Mouse (Mus musculus) intestine, postnatal 0 days (tissue): Measurements from ENCODE around the gene Scfd2. TPM values are rescaled to one million over a fixed set of nuclear protein-coding genes. Genes with fewer than 3 reads are reported as not detected.

Experiments
- ATAC-seq: fragments of 200-750 bp; cut with Nextera tagmentation; 2 replicates; pipeline ENCODE4 v1.8.0; 2017; ENCODE audit warnings: mild to moderate bottlenecking, moderate TSS enrichment, moderate library complexity
- H3K27ac ChIP-seq: fragments of 300-500 bp; sonication (generic); 2 replicates; pipeline ENCODE4 v1.5.1; 2014; ENCODE audit warnings: mild to moderate bottlenecking, low read depth, low read length, moderate library complexity
- H3K27me3 ChIP-seq: fragments of 300-500 bp; sonication (generic); replicated peaks from 2 replicates; pipeline ENCODE4 v1.6.1; 2014; ENCODE audit warnings: low read length, mixed read lengths; ENCODE audit not compliant: control insufficient read depth, insufficient read depth
- H3K36me3 ChIP-seq: fragments of 300-500 bp; sonication (generic); 2 replicates; pipeline ENCODE4 v1.6.1; 2014; ENCODE audit warnings: mild to moderate bottlenecking, moderate library complexity; ENCODE audit not compliant: control insufficient read depth, insufficient read depth
- H3K4me1 ChIP-seq: fragments of 300-500 bp; sonication (generic); replicated peaks from 2 replicates; pipeline ENCODE4 v1.6.1; 2014; ENCODE audit warnings: antibody characterized with exemption, low read length, mixed read lengths; ENCODE audit not compliant: control insufficient read depth, insufficient read depth
- H3K4me2 ChIP-seq: fragments of 300-500 bp; sonication (generic); replicated peaks from 2 replicates; pipeline ENCODE4 v1.6.1; 2014; ENCODE audit warnings: low read depth, mild to moderate bottlenecking, moderate library complexity
- H3K4me3 ChIP-seq: fragments of 300-500 bp; sonication (generic); 2 replicates; pipeline ENCODE4 v1.5.1; 2014; ENCODE audit warnings: low read depth, low read length
- H3K9ac ChIP-seq: fragments of 300-500 bp; sonication (generic); 2 replicates; pipeline ENCODE4 v1.6.1; 2014; ENCODE audit warnings: mild to moderate bottlenecking, low read depth, low read length
- H3K9me3 ChIP-seq: fragments of 300-500 bp; sonication (generic); 2 replicates; pipeline ENCODE4 v1.6.1; 2016; ENCODE audit warnings: mixed run types; ENCODE audit not compliant: control insufficient read depth
- CTCF ChIP-seq: sonication (generic); IDR thresholded peaks from 2 replicates; pipeline ENCODE4 v1.5.1; 2016; ENCODE audit warnings: low read depth, mild to moderate bottlenecking, control low read depth, antibody characterized with exemption, moderate library complexity
- WGBS: fragments of 180-500 bp; shearing (Covaris S2); extraction: QIAGEN DNeasy Blood & Tissue Kit; methylation state at CpG from one replicate; pipeline ENCODE4 v1.1.7; 2014; 5-methylcytosine and 5-hydroxymethylcytosine counted together
- polyA plus RNA-seq: library from polyadenylated mRNA; unstranded; fragments of >200 nt; fragmentation: Nextera tagmentation; extraction: Ambion mirVana; gene quantifications from 2 replicates; pipeline ENCODE4 v1.2.1, GENCODE M21; 2015

Scfd2 gene
- polyA plus RNA-seq, 1 experiment from 2014 or later, result 16.8 TPM

DNA sequence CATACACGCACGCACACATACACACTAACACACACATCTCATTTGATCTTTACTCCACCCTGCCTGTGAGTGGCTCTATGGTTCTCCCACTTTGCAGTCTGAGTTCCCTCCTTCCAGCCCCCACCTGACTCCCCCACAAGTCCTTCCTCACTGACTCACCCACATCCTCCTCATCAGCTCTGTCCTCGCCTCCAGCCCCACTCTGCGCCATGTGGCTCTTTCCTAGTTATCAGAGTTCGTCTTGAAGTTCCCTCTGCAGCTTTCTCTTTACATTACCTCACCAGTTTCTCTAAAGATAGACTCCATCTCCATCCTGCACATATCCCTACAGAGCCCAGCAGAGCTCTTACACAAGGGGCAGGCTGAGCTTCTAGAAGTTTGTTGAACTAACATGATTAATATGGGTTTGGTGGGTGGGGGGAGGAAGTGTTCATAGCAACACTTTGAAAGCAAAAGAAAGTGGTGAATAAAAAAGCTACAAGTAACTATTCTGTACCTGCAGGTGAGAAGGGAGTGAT lies 110.9 kb downstream of the Scfd2 start:
- H3K9ac ChIP-seq, result no peak overlapping the region
- WGBS, result 75% methylated on average over 5 of the region's 5 CpGs
- H3K4me2 ChIP-seq, result no peak overlapping the region
- no peak for TF ChIP-seq CTCF
- no peak overlapping the region for H3K4me3 ChIP-seq
- ATAC-seq, result no peak
- no peak overlapping the region for H3K27ac ChIP-seq
- no peaks in the 10 kb centered on the region for H3K36me3 ChIP-seq
- no peaks in the 10 kb centered on the region for H3K27me3 ChIP-seq
- no peaks in the 10 kb centered on the region for H3K9me3 ChIP-seq
- H3K4me1 ChIP-seq, result no peaks in the 10 kb centered on the region

DNA sequence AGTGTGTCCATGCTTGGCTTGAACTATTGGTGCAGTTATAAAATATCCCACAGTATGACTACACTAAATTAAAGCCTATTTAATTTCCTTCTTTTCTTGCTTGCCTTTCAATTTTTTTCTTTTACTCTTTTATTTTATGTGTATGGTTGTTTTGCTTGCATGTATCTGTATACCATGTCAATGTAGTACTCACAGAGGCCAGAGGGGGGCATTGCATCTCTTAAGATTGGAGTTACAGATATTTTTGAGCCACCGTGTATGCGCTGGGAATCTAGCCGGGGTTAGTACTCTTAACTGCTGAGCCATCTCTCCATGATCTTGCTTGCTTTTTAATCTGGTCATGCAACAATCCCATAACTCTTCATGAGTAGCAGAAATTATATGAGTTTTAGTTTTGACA lies 119.0 kb downstream of the Scfd2 start:
- H3K4me1 ChIP-seq, result no peaks in the 10 kb centered on the region
- TF ChIP-seq CTCF, result peak; percentile 12; the same call in 1 of the 2 replicates
- ATAC-seq, result no peak
- H3K4me2 ChIP-seq, result no peak overlapping the region
- no peak overlapping the region for H3K9ac ChIP-seq
- no peaks in the 10 kb centered on the region for H3K36me3 ChIP-seq
- no peaks in the 10 kb centered on the region for H3K9me3 ChIP-seq
- WGBS, result 95% methylated on average over 3 of the region's 3 CpGs
- no peak overlapping the region for H3K4me3 ChIP-seq
- H3K27ac ChIP-seq, result no peak overlapping the region
- no peaks in the 10 kb centered on the region for H3K27me3 ChIP-seq

DNA sequence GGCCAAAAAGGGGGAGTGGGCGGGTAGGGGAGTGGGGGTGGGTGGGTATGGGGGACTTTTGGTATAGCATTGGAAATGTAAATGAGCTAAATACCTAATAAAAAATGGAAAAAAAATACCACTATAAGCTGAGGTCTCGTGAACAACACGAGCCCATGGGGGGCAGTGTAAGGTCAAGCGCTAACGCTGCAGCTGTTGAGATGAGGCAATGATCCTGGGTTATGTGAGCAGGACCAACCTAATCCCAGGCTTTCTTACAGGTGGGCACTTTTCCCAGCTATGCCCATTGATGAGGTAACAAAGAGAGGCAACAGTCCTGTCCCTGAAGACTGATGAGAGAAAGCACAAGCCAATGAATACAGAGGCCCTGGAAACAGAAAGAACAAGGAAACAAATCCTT lies 126.7 kb downstream of the Scfd2 start:
- WGBS, result 92% methylated on average over 4 of the region's 5 CpGs
- Histone ChIP-seq H3K4me3 (no peak overlapping the region), H3K4me2 (no peak overlapping the region), H3K9me3 (no peaks in the 10 kb centered on the region), H3K4me1 (0 out of 2 replicates have a peak, but pooled peaks cover 4% of the 10 kb centered on the region), H3K36me3 (no peaks in the 10 kb centered on the region), H3K27me3 (no peaks in the 10 kb centered on the region), H3K9ac (no peak overlapping the region), H3K27ac (no peak overlapping the region)
- no peak for TF ChIP-seq CTCF
- no peak for ATAC-seq

DNA sequence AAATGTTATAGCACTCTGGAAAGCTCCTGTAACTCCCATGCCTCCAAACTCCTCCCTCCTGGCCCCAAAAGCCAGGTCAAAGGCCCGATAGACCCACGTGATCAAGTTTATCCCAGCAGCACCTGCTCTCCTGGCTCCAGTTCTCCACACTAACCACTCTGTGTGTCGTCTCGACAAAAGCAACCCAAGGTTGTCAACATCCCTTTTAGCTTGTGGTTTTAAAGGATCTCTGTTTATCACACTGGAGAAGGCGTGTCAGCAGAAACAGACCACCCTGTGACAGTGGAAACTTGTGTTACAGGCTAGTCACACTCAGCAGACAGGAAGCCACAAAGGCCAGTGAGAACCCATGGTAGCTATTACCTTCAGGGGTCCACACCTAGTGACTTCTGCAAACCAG lies 127.5 kb downstream of the Scfd2 start:
- Histone ChIP-seq H3K4me3 (no peak overlapping the region), H3K4me1 (0 out of 2 replicates have a peak, but pooled peaks cover 4% of the 10 kb centered on the region), H3K36me3 (no peaks in the 10 kb centered on the region), H3K27me3 (no peaks in the 10 kb centered on the region), H3K27ac (no peak overlapping the region), H3K4me2 (no peak overlapping the region), H3K9me3 (no peaks in the 10 kb centered on the region), H3K9ac (no peak overlapping the region)
- TF ChIP-seq CTCF, result no peak
- 45% methylated on average over 5 of the region's 5 CpGs for WGBS
- peak; percentile 19; the same call in 1 of the 2 replicates for ATAC-seq

- ATAC-seq, result no peak
- Histone ChIP-seq H3K9me3 (no peaks in the 10 kb centered on the region), H3K27me3 (no peaks in the 10 kb centered on the region), H3K27ac (no peak overlapping the region), H3K4me3 (no peak overlapping the region), H3K9ac (no peak overlapping the region), H3K4me2 (no peak overlapping the region), H3K36me3 (no peaks in the 10 kb centered on the region), H3K4me1 (0 out of 2 replicates have a peak, but pooled peaks cover 4% of the 10 kb centered on the region)
- no peak for TF ChIP-seq CTCF
- 70% methylated on average over 4 of the region's 4 CpGs for WGBS
These were observed 128.9 kb downstream of the Scfd2 start for GRCm38 (mm10) chr5:74402626-74403025.

- H3K9me3 ChIP-seq, result no peaks in the 10 kb centered on the region
- no peak overlapping the region for H3K27ac ChIP-seq
- H3K4me2 ChIP-seq, result no peak overlapping the region
- ATAC-seq, result no peak
- no peak overlapping the region for H3K9ac ChIP-seq
- no peaks in the 10 kb centered on the region for H3K36me3 ChIP-seq
- H3K27me3 ChIP-seq, result no peaks in the 10 kb centered on the region
- H3K4me3 ChIP-seq, result no peak overlapping the region
- H3K4me1 ChIP-seq, result peaks cover 6% of the 10 kb centered on the region; the same call in 1 of the 2 replicates
- 66% methylated on average over 2 of the region's 2 CpGs for WGBS
- TF ChIP-seq CTCF, result no peak
These were observed 139.8 kb downstream of the Scfd2 start for GRCm38 (mm10) chr5:74391806-74392205.

- Histone ChIP-seq H3K9ac (no peak overlapping the region), H3K4me3 (no peak overlapping the region), H3K4me1 (peaks cover 6% of the 10 kb centered on the region; the same call in 1 of the 2 replicates), H3K4me2 (no peak overlapping the region), H3K27me3 (no peaks in the 10 kb centered on the region), H3K9me3 (no peaks in the 10 kb centered on the region), H3K36me3 (no peaks in the 10 kb centered on the region), H3K27ac (no peak overlapping the region)
- no peak for ATAC-seq
- WGBS, result 79% methylated on average over 5 of the region's 5 CpGs
- no peak for TF ChIP-seq CTCF
These were observed 140.2 kb downstream of the Scfd2 start for GRCm38 (mm10) chr5:74391346-74391745.
